Mouse (Mus musculus) limb, embryonic 10.5 days (tissue): ENCODE measurements around the gene Tnfsfm13. TPM values are rescaled to one million over a fixed set of nuclear protein-coding genes. Genes with fewer than 3 reads are reported as not detected.
A peak's percentile ranks its signal among the peaks of the same experiment; 100 is the strongest.
"Not testable (repeated sequence)": the region's sequence is repeated elsewhere in the genome, so short reads cannot be mapped to it uniquely, and the experiment has no call there.

ENCODE experiments used
- DNase-seq: peaks from one replicate; pipeline ENCODE4 v3.0.0-alpha.2; 2017; ENCODE audit warnings: low spot score
- H3K27ac ChIP-seq: fragments of 300-500 bp; sonication (generic); 2 replicates; pipeline ENCODE4 v1.5.1; 2016; ENCODE audit warnings: mild to moderate bottlenecking
- H3K27me3 ChIP-seq: fragments of 300-500 bp; sonication (generic); 2 replicates; pipeline ENCODE4 v1.6.1; 2016; ENCODE audit warnings: low read depth, mild to moderate bottlenecking; ENCODE audit not compliant: poor library complexity, severe bottlenecking
- H3K36me3 ChIP-seq: fragments of 300-500 bp; sonication (generic); 2 replicates; pipeline ENCODE4 v1.6.1; 2016; ENCODE audit warnings: mild to moderate bottlenecking, moderate library complexity
- H3K4me1 ChIP-seq: fragments of 300-500 bp; sonication (generic); 2 replicates; pipeline ENCODE4 v1.6.1; 2016
- H3K4me3 ChIP-seq: fragments of 300-500 bp; sonication (generic); 2 replicates; pipeline ENCODE4 v1.5.1; 2016; ENCODE audit warnings: mild to moderate bottlenecking, moderate library complexity
- H3K9me3 ChIP-seq: fragments of 300-500 bp; sonication (generic); replicated peaks from 2 replicates; pipeline ENCODE4 v1.6.1; 2016; ENCODE audit warnings: mild to moderate bottlenecking
- whole genome bisulfite sequencing: fragments of 180-500 bp; shearing (Covaris S2); methylation state at CpG from one replicate; pipeline ENCODE4 v1.1.7; 2016; 5-methylcytosine and 5-hydroxymethylcytosine counted together
- polyA plus RNA-seq: library from polyadenylated mRNA; unstranded; fragments of >200 nt; fragmentation: Nextera tagmentation; extraction: Ambion mirVana; gene quantifications from 2 replicates; pipeline ENCODE4 v1.2.1, GENCODE M21; 2016

The Tnfsfm13 gene
- polyA plus RNA-seq, result 0.53 and 0.73 TPM in 2 replicates

GRCm38 (mm10) chr11:69695361-69696181, at the start of gene Tnfsfm13, which contains the start of gene Tnfsf12:
Gene Tnfsfm13 (minus strand): TSS chr11:69696098.
Gene Tnfsf12 (minus strand): TSS chr11:69695849.
- WGBS, result 2% methylated on average over 41 of the region's 41 CpGs
- Histone ChIP-seq H3K9me3 (no peaks in the 10 kb centered on the region), H3K4me3 (peak within 1 kb of the TSS; percentile 69), H3K27ac (peak within 1 kb of the TSS; percentile 90), H3K4me1 (peaks cover 22% of the 10 kb centered on the region), H3K36me3 (no peaks in the 10 kb centered on the region), H3K27me3 (no peaks in the 10 kb centered on the region; the same call in 1 of the 2 replicates)
- peak; percentile 79 for DNase-seq

- not testable (repeated sequence) for H3K27me3 ChIP-seq, H3K4me3 ChIP-seq, H3K4me1 ChIP-seq, H3K27ac ChIP-seq, H3K9me3 ChIP-seq, DNase-seq
- H3K36me3 ChIP-seq, result peaks cover 46% of the 10 kb centered on the region
- WGBS, result 82% methylated on average over 2 of the region's 3 CpGs
These were observed 35.5 kb upstream of the Tnfsfm13 start for GRCm38 (mm10) chr11:69731408-69731807.

DNA sequence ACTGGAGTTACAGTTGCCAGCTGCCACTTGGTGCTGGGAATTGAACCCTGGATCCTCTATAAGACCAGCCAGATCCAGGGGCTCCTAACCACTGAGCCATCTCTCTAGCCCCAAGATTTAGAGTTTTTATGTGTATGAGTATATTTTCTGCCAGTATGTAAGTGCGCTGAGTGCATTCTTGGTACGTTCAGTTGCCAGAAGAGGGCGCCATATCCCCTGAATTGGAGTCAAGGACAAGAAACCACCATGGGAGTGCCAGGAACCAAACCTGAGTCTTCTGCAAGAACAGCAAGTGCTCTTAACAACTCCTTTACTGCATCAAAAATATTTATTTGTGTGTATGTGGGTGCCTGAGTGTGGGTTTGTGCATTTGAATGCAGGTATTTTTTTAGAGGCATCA, 33.2 kb upstream of the Tnfsfm13 start:
- H3K4me1 ChIP-seq, result no peaks in the 10 kb centered on the region
- WGBS, result 18% methylated on average over 3 of the region's 3 CpGs
- no peaks in the 10 kb centered on the region for H3K27me3 ChIP-seq
- peak; percentile 60 for DNase-seq
- H3K27ac ChIP-seq, result no peak overlapping the region
- H3K4me3 ChIP-seq, result no peak overlapping the region
- no peaks in the 10 kb centered on the region for H3K9me3 ChIP-seq
- H3K36me3 ChIP-seq, result peaks cover 22% of the 10 kb centered on the region

GRCm38 (mm10) chr11:69725951-69726350, 30.1 kb upstream of the Tnfsfm13 start:
- 36% methylated on average over 5 of the region's 5 CpGs for WGBS
- DNase-seq, result no peak
- no peaks in the 10 kb centered on the region for H3K27me3 ChIP-seq
- no peak overlapping the region for H3K4me3 ChIP-seq
- H3K9me3 ChIP-seq, result no peaks in the 10 kb centered on the region
- H3K4me1 ChIP-seq, result no peaks in the 10 kb centered on the region
- no peak overlapping the region for H3K27ac ChIP-seq
- H3K36me3 ChIP-seq, result no peaks in the 10 kb centered on the region

DNA sequence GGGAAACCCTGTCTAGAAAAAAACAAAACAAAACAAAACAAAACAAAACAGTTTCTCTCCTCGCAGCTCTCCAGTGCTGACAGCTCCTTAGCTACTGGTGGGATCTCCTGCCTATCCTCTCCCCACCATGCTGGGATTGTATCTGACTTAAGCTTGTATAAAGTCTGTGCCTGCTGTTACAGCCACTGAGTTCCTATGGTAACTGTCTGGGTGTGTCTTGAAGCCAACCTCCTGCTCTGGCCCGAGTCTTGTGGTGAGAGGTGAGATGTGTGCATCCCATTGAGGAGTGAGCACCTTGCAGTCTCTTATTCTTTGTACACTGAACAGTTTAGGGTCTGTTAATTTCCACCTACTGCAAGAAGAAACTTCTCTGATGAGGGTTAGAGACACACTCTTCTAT, 27.2 kb upstream of the Tnfsfm13 start:
- H3K36me3 ChIP-seq, result no peaks in the 10 kb centered on the region
- 55% methylated on average over 2 of the region's 2 CpGs for WGBS

DNA sequence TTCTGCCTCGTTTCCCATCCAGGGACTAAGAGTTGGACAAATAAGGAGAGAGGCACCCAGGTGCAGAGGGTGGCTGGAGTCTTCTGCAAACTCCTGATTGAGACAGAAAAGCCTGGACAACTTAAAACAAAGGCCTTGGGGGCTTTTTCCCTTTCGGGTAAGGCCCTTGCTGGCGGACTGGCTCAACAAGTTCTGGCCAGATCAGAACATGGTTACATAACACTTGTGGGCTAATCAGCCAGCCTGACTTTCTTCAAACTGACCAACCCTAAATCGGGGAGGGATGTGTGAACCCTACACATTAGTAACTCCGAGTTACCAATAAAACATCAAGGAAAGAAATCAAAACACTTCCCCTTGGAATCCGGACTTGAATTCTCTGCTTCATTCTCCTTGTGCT, 25.0 kb upstream of the Tnfsfm13 start:
- no peaks in the 10 kb centered on the region for H3K36me3 ChIP-seq
- WGBS, result 79% methylated on average over 6 of the region's 6 CpGs

More for the DNA sequence above, 27.2 kb upstream of the Tnfsfm13 start:
- no peak for DNase-seq
- Histone ChIP-seq H3K9me3 (no peaks in the 10 kb centered on the region), H3K27ac (no peak overlapping the region), H3K27me3 (no peaks in the 10 kb centered on the region), H3K4me3 (no peak overlapping the region), H3K4me1 (peaks cover 9% of the 10 kb centered on the region)

GRCm38 (mm10) chr11:69719423-69719822, 23.5 kb upstream of the Tnfsfm13 start:
- Histone ChIP-seq H3K36me3 (no peaks in the 10 kb centered on the region), H3K9me3 (no peaks in the 10 kb centered on the region), H3K4me3 (no peak overlapping the region), H3K4me1 (peaks cover 32% of the 10 kb centered on the region), H3K27ac (no peak overlapping the region), H3K27me3 (no peaks in the 10 kb centered on the region)
- no peak for DNase-seq
- 70% methylated on average over 6 of the region's 6 CpGs for WGBS

More for the DNA sequence above, 25.0 kb upstream of the Tnfsfm13 start:
- H3K4me1 ChIP-seq, result peaks cover 18% of the 10 kb centered on the region
- H3K4me3 ChIP-seq, result no peak overlapping the region
- no peak for DNase-seq
- no peaks in the 10 kb centered on the region for H3K9me3 ChIP-seq
- no peaks in the 10 kb centered on the region for H3K27me3 ChIP-seq
- H3K27ac ChIP-seq, result no peak overlapping the region; the same call in 1 of the 2 replicates

- no peaks in the 10 kb centered on the region for H3K27me3 ChIP-seq
- no peaks in the 10 kb centered on the region for H3K36me3 ChIP-seq
- peak overlapping the region; percentile 20 for H3K4me3 ChIP-seq
- H3K4me1 ChIP-seq, result peaks cover 35% of the 10 kb centered on the region
- peak; percentile 57 for DNase-seq
- 32% methylated on average over 15 of the region's 15 CpGs for WGBS
- H3K9me3 ChIP-seq, result no peaks in the 10 kb centered on the region
- peak overlapping the region; percentile 71 for H3K27ac ChIP-seq
These were observed 22.8 kb upstream of the Tnfsfm13 start for GRCm38 (mm10) chr11:69718661-69719060.

DNA sequence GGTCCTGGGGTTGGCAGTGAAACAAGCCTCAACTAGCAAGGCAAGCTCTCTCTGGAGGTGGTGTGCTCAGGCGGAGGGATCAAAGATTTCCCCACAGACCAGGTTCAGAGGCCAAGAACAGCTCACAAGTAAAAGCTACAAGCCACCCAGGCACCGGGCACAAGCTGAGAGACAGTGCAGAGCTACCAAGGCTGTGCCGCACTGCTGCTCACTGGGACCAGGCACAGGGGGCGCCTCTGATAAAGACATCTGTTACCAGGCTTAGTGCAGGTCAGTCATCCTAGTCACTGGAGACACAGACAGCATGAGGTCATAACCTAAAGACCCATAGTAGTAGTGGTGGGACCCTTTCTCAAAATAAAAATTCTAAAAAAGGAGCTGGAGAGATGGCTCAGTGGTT, 21.1 kb upstream of the Tnfsfm13 start:
- Histone ChIP-seq H3K27me3 (no peaks in the 10 kb centered on the region), H3K9me3 (no peaks in the 10 kb centered on the region), H3K27ac (peak overlapping the region; percentile 77), H3K36me3 (no peaks in the 10 kb centered on the region), H3K4me3 (no peak overlapping the region), H3K4me1 (peaks cover 42% of the 10 kb centered on the region)
- 63% methylated on average over 4 of the region's 4 CpGs for WGBS
- no peak for DNase-seq

- Histone ChIP-seq H3K4me1 (peaks cover 42% of the 10 kb centered on the region), H3K27me3 (no peaks in the 10 kb centered on the region), H3K36me3 (no peaks in the 10 kb centered on the region), H3K27ac (peak overlapping the region; percentile 77), H3K9me3 (no peaks in the 10 kb centered on the region), H3K4me3 (peak overlapping the region; percentile 6; the same call in 1 of the 2 replicates)
- peak; percentile 46 for DNase-seq
- 15% methylated on average over 5 of the region's 5 CpGs for WGBS
These were observed 20.0 kb upstream of the Tnfsfm13 start for GRCm38 (mm10) chr11:69715929-69716328.

DNA sequence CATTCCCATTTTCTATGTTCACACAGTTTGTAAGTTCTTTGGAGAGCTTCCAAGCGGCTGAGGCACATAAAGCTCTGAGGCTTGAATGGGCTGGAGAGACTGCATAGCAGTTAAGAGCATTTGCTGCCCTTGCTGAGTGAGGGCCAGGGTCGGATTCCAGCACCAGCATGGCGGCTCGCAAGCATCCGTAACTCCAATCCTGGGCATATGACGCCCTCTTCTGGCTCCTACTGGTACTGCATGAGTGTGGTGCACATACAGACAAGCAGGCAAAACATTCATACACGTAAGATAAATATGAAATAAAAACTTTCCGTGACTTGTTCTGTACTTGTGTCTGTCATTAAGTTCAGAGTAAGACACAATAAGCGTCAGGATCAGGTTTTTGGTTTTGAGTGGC, 19.6 kb upstream of the Tnfsfm13 start:
- no peak overlapping the region; the same call in 1 of the 2 replicates for H3K4me3 ChIP-seq
- H3K4me1 ChIP-seq, result peaks cover 42% of the 10 kb centered on the region

GRCm38 (mm10) chr11:69714636-69715329, 18.9 kb upstream of the Tnfsfm13 start:
- Histone ChIP-seq H3K27me3 (no peaks in the 10 kb centered on the region), H3K36me3 (no peaks in the 10 kb centered on the region), H3K27ac (peak overlapping the region; percentile 77), H3K9me3 (no peaks in the 10 kb centered on the region), H3K4me3 (peak overlapping the region; percentile 6; the same call in 1 of the 2 replicates), H3K4me1 (peaks cover 44% of the 10 kb centered on the region)
- peak; percentile 85 for DNase-seq
- WGBS, result 49% methylated on average over 18 of the region's 18 CpGs

More for the DNA sequence above, 19.6 kb upstream of the Tnfsfm13 start:
- Histone ChIP-seq H3K27ac (peak overlapping the region; percentile 77), H3K36me3 (no peaks in the 10 kb centered on the region), H3K27me3 (no peaks in the 10 kb centered on the region), H3K9me3 (no peaks in the 10 kb centered on the region)
- WGBS, result 56% methylated on average over 9 of the region's 9 CpGs
- peak; percentile 64 for DNase-seq
